Mouse (Mus musculus): ENCODE results near the gene Amn. TPM values are rescaled to one million over a fixed set of nuclear protein-coding genes. Genes with fewer than 3 reads are reported as not detected.

Amn gene
- polyA plus RNA-seq, 1 experiment from 2014 or later: not detected

DNA sequence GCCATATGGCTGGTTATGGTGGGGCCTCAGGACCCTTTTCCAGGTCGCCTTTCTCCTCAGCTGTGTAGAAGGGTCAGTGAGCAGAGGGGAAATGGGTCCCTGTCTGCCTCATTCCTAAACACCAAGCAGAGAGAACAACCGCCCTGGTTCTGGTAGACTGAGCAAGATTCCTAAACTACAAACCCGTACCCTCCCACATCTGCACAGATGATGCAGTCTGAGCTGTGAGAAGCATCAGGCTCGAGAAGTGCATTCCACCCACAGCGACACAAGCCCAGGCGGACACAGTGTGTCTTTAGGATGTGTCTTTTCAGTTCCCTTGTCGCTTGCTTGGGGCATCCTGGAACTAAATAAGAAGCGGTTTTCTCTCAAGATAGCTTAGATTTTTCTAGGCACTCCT lies 20.8 kb upstream of the Amn start:
- no peak overlapping the region for H3K9ac ChIP-seq (ENCODE audit: low read length)
- 85% methylated on average over 8 of the region's 8 CpGs for WGBS
- no peak overlapping the region for H3K27ac ChIP-seq (ENCODE audit: low read depth, low read length)
- H3K4me3 ChIP-seq (ENCODE audit: low read depth, low read length): no peak overlapping the region
- H3K9me3 ChIP-seq (ENCODE audit: control insufficient read depth, low read length): no peaks in the 10 kb centered on the region
- no peaks in the 10 kb centered on the region; the same call in 1 of the 2 replicates for H3K36me3 ChIP-seq (ENCODE audit: control insufficient read depth, insufficient read depth, low read length)
- H3K4me2 ChIP-seq (ENCODE audit: low read depth): no peak overlapping the region
- ATAC-seq (ENCODE audit: insufficient read depth, low FRiP score, low TSS enrichment): no peak
- no peak for DNase-seq (ENCODE audit: low spot score)
- no peaks in the 10 kb centered on the region for H3K4me1 ChIP-seq (ENCODE audit: control insufficient read depth, insufficient read depth, low read length)
- H3K27me3 ChIP-seq (ENCODE audit: control insufficient read depth, insufficient read depth, low read length): no peaks in the 10 kb centered on the region

DNA sequence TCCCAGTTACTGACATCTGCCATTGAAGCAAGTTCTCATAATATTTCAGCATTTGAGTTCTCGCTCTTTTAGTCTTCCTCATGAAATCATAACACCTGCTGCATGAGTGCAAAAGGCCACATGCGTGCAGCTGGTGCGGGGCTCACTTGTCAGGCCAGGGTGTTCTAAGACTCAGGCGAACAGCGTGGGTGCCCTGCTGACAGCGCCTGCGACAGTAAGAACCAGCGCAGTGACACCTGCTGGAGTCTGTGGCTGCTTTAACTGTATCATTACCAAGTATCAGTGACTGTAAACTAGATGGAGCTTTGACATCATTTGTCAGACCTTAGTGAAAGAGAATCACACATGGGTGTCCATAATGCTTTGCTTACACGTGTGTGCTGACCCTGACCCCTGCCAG lies 19.7 kb upstream of the Amn start:
- 82% methylated on average over 9 of the region's 9 CpGs for WGBS

DNA sequence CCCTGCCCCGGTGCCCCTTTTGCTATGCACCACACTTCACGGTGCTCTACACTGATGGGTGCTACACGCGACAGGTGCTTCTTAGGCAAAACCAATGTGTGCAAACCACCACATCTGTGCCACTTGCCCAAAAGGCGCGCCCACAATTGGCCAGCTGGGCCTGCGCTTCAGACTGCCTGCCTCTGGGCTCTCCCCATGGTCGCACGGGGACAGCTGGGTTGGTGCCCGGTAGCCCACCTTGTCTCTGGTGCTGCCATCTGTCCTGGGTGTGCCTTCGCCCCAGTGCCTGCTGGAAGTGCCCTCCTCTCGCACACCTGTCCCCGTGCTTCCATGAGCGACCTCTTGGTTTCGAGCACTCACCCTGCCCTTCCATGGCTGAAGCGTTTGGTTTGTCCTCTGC lies 7.2 kb upstream of the Amn start:
- peaks cover 4% of the 10 kb centered on the region for H3K36me3 ChIP-seq (ENCODE audit: control insufficient read depth, insufficient read depth, low read length)
- WGBS: 98% methylated on average over 16 of the region's 16 CpGs
- no peak for ATAC-seq (ENCODE audit: insufficient read depth, low FRiP score, low TSS enrichment)

More for the DNA sequence above, 19.7 kb upstream of the Amn start:
- Histone ChIP-seq H3K4me2 (ENCODE audit: low read depth) (no peak overlapping the region), H3K4me1 (ENCODE audit: control insufficient read depth, insufficient read depth, low read length) (no peaks in the 10 kb centered on the region), H3K36me3 (ENCODE audit: control insufficient read depth, insufficient read depth, low read length) (peaks cover under 1% of the 10 kb centered on the region; the same call in 1 of the 2 replicates), H3K27ac (ENCODE audit: low read depth, low read length) (no peak overlapping the region), H3K9me3 (ENCODE audit: control insufficient read depth, low read length) (no peaks in the 10 kb centered on the region), H3K4me3 (ENCODE audit: low read depth, low read length) (no peak overlapping the region), H3K9ac (ENCODE audit: low read length) (no peak overlapping the region), H3K27me3 (ENCODE audit: control insufficient read depth, insufficient read depth, low read length) (no peaks in the 10 kb centered on the region)
- ATAC-seq (ENCODE audit: insufficient read depth, low FRiP score, low TSS enrichment): no peak
- DNase-seq (ENCODE audit: low spot score): no peak

DNA sequence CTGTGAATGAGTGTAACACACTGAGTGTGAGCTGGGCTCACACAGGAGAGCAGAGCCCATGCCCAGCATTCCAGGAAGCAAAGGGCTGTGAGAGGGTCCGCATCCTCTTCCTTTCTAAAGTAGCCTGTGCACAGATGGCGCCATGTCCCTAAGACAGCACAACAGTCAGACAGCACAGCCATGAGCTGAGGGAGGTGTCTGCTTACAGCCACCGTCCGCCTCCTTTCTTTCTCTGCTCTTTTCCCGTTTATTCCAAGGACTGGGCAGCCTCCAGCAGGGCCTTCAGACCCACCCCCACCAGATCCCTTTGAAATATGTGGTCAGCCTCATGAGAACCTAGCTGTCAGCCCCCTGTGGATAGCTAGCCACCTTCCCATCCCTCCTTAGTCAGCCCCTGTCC lies 5.7 kb upstream of the Amn start:
- 66% methylated on average over 5 of the region's 5 CpGs for WGBS
- no peak overlapping the region for H3K4me2 ChIP-seq (ENCODE audit: low read depth)
- peaks cover 4% of the 10 kb centered on the region for H3K36me3 ChIP-seq (ENCODE audit: control insufficient read depth, insufficient read depth, low read length)
- H3K27ac ChIP-seq (ENCODE audit: low read depth, low read length): no peak overlapping the region
- H3K4me1 ChIP-seq (ENCODE audit: control insufficient read depth, insufficient read depth, low read length): no peaks in the 10 kb centered on the region
- H3K27me3 ChIP-seq (ENCODE audit: control insufficient read depth, insufficient read depth, low read length): peaks cover 7% of the 10 kb centered on the region
- H3K9ac ChIP-seq (ENCODE audit: low read length): no peak overlapping the region
- H3K9me3 ChIP-seq (ENCODE audit: control insufficient read depth, low read length): no peaks in the 10 kb centered on the region
- H3K4me3 ChIP-seq (ENCODE audit: low read depth, low read length): no peak overlapping the region
- ATAC-seq (ENCODE audit: insufficient read depth, low FRiP score, low TSS enrichment) (no peak), DNase-seq (ENCODE audit: low spot score) (no peak)

More for the DNA sequence above, 7.2 kb upstream of the Amn start:
- Histone ChIP-seq H3K9me3 (ENCODE audit: control insufficient read depth, low read length) (no peaks in the 10 kb centered on the region), H3K9ac (ENCODE audit: low read length) (no peak overlapping the region), H3K4me3 (ENCODE audit: low read depth, low read length) (no peak overlapping the region), H3K27ac (ENCODE audit: low read depth, low read length) (no peak overlapping the region), H3K4me1 (ENCODE audit: control insufficient read depth, insufficient read depth, low read length) (no peaks in the 10 kb centered on the region), H3K27me3 (ENCODE audit: control insufficient read depth, insufficient read depth, low read length) (no peaks in the 10 kb centered on the region), H3K4me2 (ENCODE audit: low read depth) (no peak overlapping the region)
- no peak for DNase-seq (ENCODE audit: low spot score)

DNA sequence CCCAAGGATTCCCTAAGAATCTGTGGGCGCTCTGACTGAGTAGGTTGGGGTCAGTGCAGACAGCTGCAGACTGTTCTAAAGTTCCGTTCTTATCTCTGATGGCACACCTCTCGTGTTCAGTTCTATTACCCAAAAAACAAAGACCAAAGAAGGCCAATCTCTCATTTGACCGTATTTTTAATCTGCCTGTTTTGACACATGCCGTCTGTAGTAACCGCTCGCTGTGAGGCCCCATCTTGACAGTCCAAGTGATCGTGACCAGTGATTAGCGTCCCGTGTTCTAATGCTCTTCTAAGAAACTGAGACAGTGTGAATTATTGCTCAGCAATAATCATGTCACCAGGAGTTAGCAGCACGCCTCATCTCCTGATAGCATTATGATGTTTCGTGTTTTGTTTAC lies 4.3 kb upstream of the Amn start:
- no peaks in the 10 kb centered on the region for H3K4me1 ChIP-seq (ENCODE audit: control insufficient read depth, insufficient read depth, low read length)
- DNase-seq (ENCODE audit: low spot score): no peak
- no peak for ATAC-seq (ENCODE audit: insufficient read depth, low FRiP score, low TSS enrichment)
- H3K9ac ChIP-seq (ENCODE audit: low read length): no peak overlapping the region
- H3K9me3 ChIP-seq (ENCODE audit: control insufficient read depth, low read length): no peaks in the 10 kb centered on the region
- peaks cover 21% of the 10 kb centered on the region for H3K27me3 ChIP-seq (ENCODE audit: control insufficient read depth, insufficient read depth, low read length)
- WGBS: 88% methylated on average over 12 of the region's 12 CpGs
- H3K4me3 ChIP-seq (ENCODE audit: low read depth, low read length): no peak overlapping the region
- H3K36me3 ChIP-seq (ENCODE audit: control insufficient read depth, insufficient read depth, low read length): peaks cover 4% of the 10 kb centered on the region
- no peak overlapping the region for H3K27ac ChIP-seq (ENCODE audit: low read depth, low read length)
- no peak overlapping the region for H3K4me2 ChIP-seq (ENCODE audit: low read depth)

DNA sequence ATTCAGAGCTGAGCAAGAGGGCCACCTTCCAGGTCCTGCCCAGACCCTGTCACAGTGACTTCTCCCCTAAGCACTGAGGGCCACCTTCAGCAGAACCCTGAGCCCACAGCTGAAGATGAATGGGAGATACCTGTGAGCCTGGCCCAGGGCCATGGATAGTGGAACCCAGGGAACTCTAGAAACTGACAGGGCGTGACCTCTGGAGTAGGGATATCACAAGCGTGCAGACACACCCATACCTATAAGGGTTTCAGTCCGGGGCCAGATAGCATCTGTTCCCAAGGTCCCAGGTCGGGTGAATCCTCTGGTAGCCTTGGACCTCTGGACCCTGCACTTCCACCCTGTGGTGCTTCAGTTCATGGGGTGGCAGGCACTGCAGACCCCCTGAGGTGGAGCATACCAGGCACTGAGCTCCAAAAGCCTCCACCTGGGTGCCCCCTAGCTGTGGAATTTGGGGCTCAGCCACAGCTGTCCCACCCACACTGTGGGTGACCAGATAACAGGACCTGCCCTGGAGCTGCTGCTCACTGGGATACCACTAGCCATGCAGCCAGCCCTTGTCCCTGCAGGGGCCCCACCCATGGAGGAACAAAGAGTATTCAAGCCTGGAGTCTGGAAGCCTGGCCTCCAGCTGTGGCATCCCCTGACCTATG lies 3.1 kb upstream of the Amn start:
- no peak overlapping the region for H3K27ac ChIP-seq (ENCODE audit: low read depth, low read length)
- peaks cover 33% of the 10 kb centered on the region for H3K27me3 ChIP-seq (ENCODE audit: control insufficient read depth, insufficient read depth, low read length)
- H3K4me1 ChIP-seq (ENCODE audit: control insufficient read depth, insufficient read depth, low read length): no peaks in the 10 kb centered on the region
- WGBS: 78% methylated on average over 4 of the region's 4 CpGs
- no peak for DNase-seq (ENCODE audit: low spot score)
- H3K36me3 ChIP-seq (ENCODE audit: control insufficient read depth, insufficient read depth, low read length): peaks cover 4% of the 10 kb centered on the region; the same call in 1 of the 2 replicates
- H3K9ac ChIP-seq (ENCODE audit: low read length): no peak overlapping the region
- no peak overlapping the region for H3K4me2 ChIP-seq (ENCODE audit: low read depth)
- ATAC-seq (ENCODE audit: insufficient read depth, low FRiP score, low TSS enrichment): no peak
- no peak overlapping the region for H3K4me3 ChIP-seq (ENCODE audit: low read depth, low read length)
- H3K9me3 ChIP-seq (ENCODE audit: control insufficient read depth, low read length): no peaks in the 10 kb centered on the region

DNA sequence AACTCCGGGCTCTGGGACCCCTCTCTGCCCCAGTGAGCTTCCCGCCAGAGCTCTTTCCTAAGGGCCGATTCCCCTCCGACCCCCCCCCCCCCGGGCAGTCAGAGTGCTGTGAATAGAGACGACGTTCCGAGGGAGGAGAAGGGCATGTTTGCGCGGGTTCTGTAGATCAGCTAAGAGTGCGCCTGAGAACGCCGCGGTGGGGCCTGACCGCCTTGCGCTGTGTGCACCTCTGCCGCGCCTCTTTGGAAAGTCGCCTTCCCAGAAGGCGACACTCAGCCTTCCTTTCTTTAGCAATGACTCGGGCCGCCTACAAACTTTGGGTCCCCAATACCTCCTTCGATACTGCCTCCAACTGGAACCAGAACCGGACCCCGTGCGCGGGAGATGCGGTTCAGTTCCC lies 511 bp downstream of the Amn start:
- Histone ChIP-seq H3K4me1 (ENCODE audit: control insufficient read depth, insufficient read depth, low read length) (peaks cover 14% of the 10 kb centered on the region), H3K4me3 (ENCODE audit: low read depth, low read length) (no peak overlapping the region), H3K9me3 (ENCODE audit: control insufficient read depth, low read length) (no peaks in the 10 kb centered on the region)

DNA sequence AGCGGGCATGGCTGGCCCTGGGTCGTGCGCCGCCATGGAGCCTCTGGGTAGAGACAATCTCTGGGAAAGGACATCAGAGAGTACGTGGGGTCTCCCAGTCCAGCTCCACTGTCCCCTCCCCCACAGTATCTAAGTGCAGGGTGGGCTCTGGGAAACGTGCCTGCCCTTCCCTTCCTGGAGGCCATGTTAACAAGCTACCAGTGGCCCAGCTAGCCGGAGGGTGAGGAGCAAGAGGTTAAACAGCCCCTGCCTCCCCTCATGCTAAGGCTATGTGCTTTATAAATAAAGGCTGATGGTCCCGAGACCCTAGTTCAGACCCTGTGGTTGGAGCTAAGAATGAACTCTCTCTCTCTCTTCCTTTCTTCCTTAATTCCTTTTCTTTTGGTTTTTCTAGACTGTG lies 1.1 kb downstream of the Amn start:
- no peaks in the 10 kb centered on the region for H3K9me3 ChIP-seq (ENCODE audit: control insufficient read depth, low read length)
- H3K4me3 ChIP-seq (ENCODE audit: low read depth, low read length): no peak overlapping the region
- H3K36me3 ChIP-seq (ENCODE audit: control insufficient read depth, insufficient read depth, low read length): no peaks in the 10 kb centered on the region
- peaks cover 74% of the 10 kb centered on the region for H3K27me3 ChIP-seq (ENCODE audit: control insufficient read depth, insufficient read depth, low read length)
- peaks cover 14% of the 10 kb centered on the region for H3K4me1 ChIP-seq (ENCODE audit: control insufficient read depth, insufficient read depth, low read length)
- H3K4me2 ChIP-seq (ENCODE audit: low read depth): no peak overlapping the region
- no peak for DNase-seq (ENCODE audit: low spot score)
- no peak overlapping the region for H3K9ac ChIP-seq (ENCODE audit: low read length)
- no peak for ATAC-seq (ENCODE audit: insufficient read depth, low FRiP score, low TSS enrichment)
- no peak overlapping the region for H3K27ac ChIP-seq (ENCODE audit: low read depth, low read length)
- 22% methylated on average over 8 of the region's 8 CpGs for WGBS

More for the DNA sequence above, 511 bp downstream of the Amn start:
- H3K9ac ChIP-seq (ENCODE audit: low read length): no peak overlapping the region
- H3K36me3 ChIP-seq (ENCODE audit: control insufficient read depth, insufficient read depth, low read length): no peaks in the 10 kb centered on the region
- no peak for DNase-seq (ENCODE audit: low spot score)
- peaks cover 69% of the 10 kb centered on the region for H3K27me3 ChIP-seq (ENCODE audit: control insufficient read depth, insufficient read depth, low read length)
- 8% methylated on average over 26 of the region's 28 CpGs for WGBS
- no peak overlapping the region for H3K27ac ChIP-seq (ENCODE audit: low read depth, low read length)
- H3K4me2 ChIP-seq (ENCODE audit: low read depth): no peak overlapping the region
- ATAC-seq (ENCODE audit: insufficient read depth, low FRiP score, low TSS enrichment): no peak

DNA sequence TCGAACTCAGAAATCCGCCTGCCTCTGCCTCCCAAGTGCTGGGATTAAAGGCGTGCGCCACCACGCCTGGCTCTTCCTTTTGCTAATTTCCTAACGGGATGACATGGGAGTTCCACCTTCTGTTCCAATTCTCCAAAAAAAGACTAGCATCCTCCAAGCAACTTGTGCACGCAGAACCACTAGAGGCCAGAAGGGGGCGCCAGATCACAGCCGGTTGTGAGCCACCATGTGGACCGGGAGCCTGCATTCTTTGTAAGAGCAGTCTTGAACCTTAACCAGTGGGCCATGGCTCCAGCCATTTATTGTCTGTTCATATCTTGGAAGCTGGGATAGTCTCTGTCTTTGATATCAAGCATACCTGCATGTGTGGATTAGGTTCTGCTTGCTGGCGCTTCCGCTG lies 1.5 kb downstream of the Amn start:
- Histone ChIP-seq H3K9me3 (ENCODE audit: control insufficient read depth, low read length) (no peaks in the 10 kb centered on the region), H3K4me2 (ENCODE audit: low read depth) (no peak overlapping the region), H3K4me3 (ENCODE audit: low read depth, low read length) (no peak overlapping the region), H3K27ac (ENCODE audit: low read depth, low read length) (no peak overlapping the region), H3K36me3 (ENCODE audit: control insufficient read depth, insufficient read depth, low read length) (no peaks in the 10 kb centered on the region), H3K4me1 (ENCODE audit: control insufficient read depth, insufficient read depth, low read length) (peaks cover 14% of the 10 kb centered on the region), H3K27me3 (ENCODE audit: control insufficient read depth, insufficient read depth, low read length) (peaks cover 76% of the 10 kb centered on the region), H3K9ac (ENCODE audit: low read length) (no peak overlapping the region)
- ATAC-seq (ENCODE audit: insufficient read depth, low FRiP score, low TSS enrichment): no peak
- WGBS: 19% methylated on average over 12 of the region's 12 CpGs
- DNase-seq (ENCODE audit: low spot score): peak; percentile 82
